Mouse (Mus musculus) lung, embryonic 14.5 days (tissue): Measurements from ENCODE around the gene Klf15. TPM values are rescaled to one million over a fixed set of nuclear protein-coding genes. Genes with fewer than 3 reads are reported as not detected.

Experiments
- ATAC-seq: fragments of 200-750 bp; cut with Nextera tagmentation; 2 replicates; pipeline ENCODE4 v1.8.0; 2017; ENCODE audit warnings: mild to moderate bottlenecking, moderate TSS enrichment, moderate library complexity; ENCODE audit not compliant: insufficient read depth
- DNase-seq: peaks from one replicate; pipeline ENCODE4 v3.0.0-alpha.2; 2015
- H3K27ac ChIP-seq: fragments of 300-500 bp; sonication (generic); 2 replicates; pipeline ENCODE4 v1.5.1; 2014; ENCODE audit warnings: low read depth, mild to moderate bottlenecking, moderate library complexity
- H3K27me3 ChIP-seq: fragments of 300-500 bp; sonication (generic); 2 replicates; pipeline ENCODE4 v1.6.1; 2014; ENCODE audit warnings: low read length, control low read depth; ENCODE audit not compliant: insufficient read depth
- H3K36me3 ChIP-seq: fragments of 300-500 bp; sonication (generic); 2 replicates; pipeline ENCODE4 v1.6.1; 2014; ENCODE audit warnings: control low read depth; ENCODE audit not compliant: insufficient read depth
- H3K4me1 ChIP-seq: fragments of 300-500 bp; sonication (generic); 2 replicates; pipeline ENCODE4 v1.6.1; 2014; ENCODE audit warnings: antibody characterized with exemption, control low read depth; ENCODE audit not compliant: insufficient read depth
- H3K4me2 ChIP-seq: fragments of 300-500 bp; sonication (generic); 2 replicates; pipeline ENCODE4 v1.6.1; 2014; ENCODE audit warnings: mild to moderate bottlenecking
- H3K4me3 ChIP-seq: fragments of 300-500 bp; sonication (generic); 2 replicates; pipeline ENCODE4 v1.5.1; 2014; ENCODE audit warnings: low read depth, low read length
- H3K9ac ChIP-seq: fragments of 300-500 bp; sonication (generic); 2 replicates; pipeline ENCODE4 v1.6.1; 2014
- H3K9me3 ChIP-seq: fragments of 300-500 bp; sonication (generic); 2 replicates; pipeline ENCODE4 v1.6.1; 2016; ENCODE audit warnings: low read depth, low read length, control low read depth
- CTCF ChIP-seq: IDR thresholded peaks from 2 replicates; pipeline ENCODE4 v1.5.1; 2016; ENCODE audit warnings: antibody characterized with exemption, low read depth
- WGBS: fragments of 180-500 bp; shearing (Covaris S2); extraction: QIAGEN DNeasy Blood & Tissue Kit; methylation state at CpG from one replicate; pipeline ENCODE4 v1.1.7; 2014; 5-methylcytosine and 5-hydroxymethylcytosine counted together
- polyA plus RNA-seq: library from polyadenylated mRNA; unstranded; fragments of >200 nt; fragmentation: Nextera tagmentation; extraction: Ambion mirVana; gene quantifications from 2 replicates; pipeline ENCODE4 v1.2.1, GENCODE M21; 2014

Gene Klf15
- polyA plus RNA-seq, 1 experiment from 2014 or later, result 8.1 TPM

DNA sequence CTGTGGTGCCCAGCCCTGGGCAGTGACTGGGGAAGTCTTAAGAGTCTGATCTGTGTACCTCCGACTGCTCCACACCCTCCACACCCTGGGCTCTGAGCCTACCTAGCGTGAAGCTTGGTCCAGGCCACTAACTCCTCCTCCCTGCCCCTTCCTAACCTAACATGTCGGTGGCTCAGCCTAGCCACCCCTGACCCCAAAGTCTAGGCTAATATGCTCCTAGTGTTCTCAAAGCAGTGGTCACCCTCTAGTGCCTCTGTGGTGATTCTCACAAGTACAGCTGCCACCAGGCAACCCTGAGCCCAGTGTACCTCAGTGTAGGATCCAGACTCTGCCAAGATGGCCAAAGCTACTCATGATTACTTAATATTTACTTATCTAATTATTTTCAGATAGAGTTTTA lies 27.7 kb upstream of the Klf15 start:
- Histone ChIP-seq H3K36me3 (no peaks in the 10 kb centered on the region), H3K9me3 (no peaks in the 10 kb centered on the region), H3K4me1 (no peaks in the 10 kb centered on the region), H3K27me3 (no peaks in the 10 kb centered on the region), H3K4me3 (no peak overlapping the region), H3K4me2 (no peak overlapping the region), H3K9ac (no peak overlapping the region), H3K27ac (no peak overlapping the region)
- ATAC-seq (peak; percentile 71), DNase-seq (no peak)
- no peak for TF ChIP-seq CTCF
- 63% methylated on average over 3 of the region's 3 CpGs for WGBS

DNA sequence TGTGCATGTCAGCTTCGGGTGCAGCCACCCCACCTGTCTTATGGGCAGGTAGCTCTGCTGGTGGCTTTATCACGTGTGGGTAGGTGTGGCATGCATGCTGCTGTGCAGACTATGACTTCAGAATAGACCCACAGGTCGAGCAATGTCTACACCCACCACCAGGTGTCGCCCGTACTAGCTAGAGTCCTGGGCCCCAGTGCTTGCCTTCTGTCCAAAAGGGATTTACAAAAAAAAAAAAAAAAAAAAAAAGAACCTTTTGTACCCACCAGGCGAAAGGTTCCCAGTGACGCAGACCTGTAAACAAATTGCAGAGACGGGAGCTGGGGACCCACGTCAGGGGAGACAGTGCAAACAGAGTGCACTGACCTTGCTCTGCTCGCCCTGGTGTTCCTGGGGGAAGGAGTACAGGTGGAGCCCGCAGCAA lies 27.2 kb upstream of the Klf15 start:
- Histone ChIP-seq H3K27ac (no peak overlapping the region), H3K27me3 (no peaks in the 10 kb centered on the region), H3K4me2 (no peak overlapping the region), H3K36me3 (no peaks in the 10 kb centered on the region), H3K4me1 (no peaks in the 10 kb centered on the region), H3K4me3 (no peak overlapping the region), H3K9me3 (no peaks in the 10 kb centered on the region), H3K9ac (no peak overlapping the region)
- TF ChIP-seq CTCF, result peak; percentile 82
- 14% methylated on average over 11 of the region's 11 CpGs for WGBS
- DNase-seq (peak; percentile 90), ATAC-seq (peak; percentile 72; the same call in 1 of the 2 replicates)

DNA sequence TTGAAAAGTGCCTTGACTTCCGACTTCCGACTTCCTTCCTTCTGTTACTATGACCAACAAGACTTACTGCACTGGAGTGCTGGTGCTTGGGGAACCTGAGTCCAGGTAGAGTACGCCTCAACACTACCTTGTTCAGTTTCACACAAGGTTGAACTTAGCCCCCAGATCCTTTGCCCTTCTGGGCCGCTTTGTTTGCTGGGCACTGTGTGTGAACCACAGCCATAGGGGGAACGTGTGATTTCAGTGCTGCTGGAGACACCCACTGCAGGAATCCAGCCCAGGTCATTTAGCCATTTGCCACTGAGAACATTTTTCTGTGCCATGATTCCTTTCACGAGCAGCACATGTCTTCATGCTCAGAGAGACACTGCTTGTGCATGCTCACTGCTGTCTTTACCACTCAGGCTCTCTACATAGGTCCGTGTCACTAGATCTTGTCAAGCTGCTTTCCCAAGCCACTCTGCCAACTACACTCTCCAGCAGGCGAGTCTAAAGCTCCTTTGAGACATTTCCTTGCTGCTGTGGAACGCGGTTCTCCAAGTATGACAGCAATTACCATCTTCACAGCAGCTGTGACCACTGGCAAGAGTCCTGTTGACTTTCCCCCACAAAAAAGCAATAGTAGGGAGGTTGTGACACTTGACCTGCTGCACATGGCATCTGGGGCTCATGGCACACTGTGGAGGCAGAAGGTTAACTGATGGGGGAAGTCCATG lies 26.0 kb upstream of the Klf15 start:
- no peaks in the 10 kb centered on the region for H3K4me1 ChIP-seq
- H3K4me3 ChIP-seq, result no peak overlapping the region
- no peaks in the 10 kb centered on the region for H3K27me3 ChIP-seq
- no peak overlapping the region for H3K4me2 ChIP-seq
- DNase-seq, result peak; percentile 29
- H3K9ac ChIP-seq, result no peak overlapping the region
- no peaks in the 10 kb centered on the region for H3K36me3 ChIP-seq
- WGBS, result 74% methylated on average over 10 of the region's 10 CpGs
- no peaks in the 10 kb centered on the region for H3K9me3 ChIP-seq
- ATAC-seq, result no peak
- no peak overlapping the region for H3K27ac ChIP-seq
- no peak for TF ChIP-seq CTCF

DNA sequence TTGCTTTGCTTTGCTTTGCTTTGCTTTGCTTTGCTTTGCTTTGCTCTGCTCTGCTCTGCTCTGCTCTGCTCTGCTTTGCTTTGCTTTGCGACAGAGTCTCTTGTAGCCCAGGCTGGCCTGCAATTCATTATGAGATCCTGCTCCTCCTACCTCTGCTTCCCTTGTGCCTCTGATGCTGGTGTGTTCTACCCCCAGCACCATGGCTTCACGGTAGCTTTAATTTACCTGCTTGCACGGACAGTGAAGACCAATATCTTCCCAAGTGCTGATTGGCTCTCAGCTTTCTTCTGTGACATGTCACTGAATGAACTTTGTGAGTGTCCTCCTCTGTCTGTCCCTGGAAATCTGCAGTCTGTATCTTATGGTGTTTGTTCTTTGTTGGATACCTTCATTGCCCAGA lies 25.3 kb upstream of the Klf15 start:
- no peak overlapping the region for H3K4me3 ChIP-seq

DNA sequence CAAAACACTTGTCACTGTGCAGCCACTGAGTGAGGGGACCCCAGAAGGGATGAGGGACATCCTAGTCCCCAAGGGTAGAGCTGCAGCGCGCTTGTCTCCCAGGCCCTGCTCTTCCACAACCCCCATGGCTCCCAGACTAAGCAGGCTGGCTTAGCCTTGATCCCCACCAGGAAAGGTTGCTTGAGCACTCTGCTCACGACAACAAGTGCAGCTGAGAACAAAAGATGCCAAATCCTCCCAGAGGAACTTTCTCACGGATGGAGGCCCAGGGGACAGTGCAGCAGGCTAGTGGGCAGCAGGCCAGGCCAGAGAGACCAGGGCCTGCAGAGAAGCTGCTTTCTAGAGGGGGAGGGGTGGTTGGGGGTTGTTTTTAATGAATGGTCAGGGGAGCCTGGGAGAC lies 15.5 kb upstream of the Klf15 start:
- no peak for TF ChIP-seq CTCF
- Histone ChIP-seq H3K4me2 (no peak overlapping the region), H3K9me3 (no peaks in the 10 kb centered on the region), H3K4me3 (no peak overlapping the region), H3K36me3 (no peaks in the 10 kb centered on the region), H3K27ac (no peak overlapping the region), H3K4me1 (no peaks in the 10 kb centered on the region), H3K9ac (no peak overlapping the region), H3K27me3 (no peaks in the 10 kb centered on the region)
- no peak for DNase-seq
- no peak for ATAC-seq
- 52% methylated on average over 4 of the region's 4 CpGs for WGBS

More for the DNA sequence above, 25.3 kb upstream of the Klf15 start:
- WGBS, result 82% methylated on average over 3 of the region's 3 CpGs
- Histone ChIP-seq H3K27ac (no peak overlapping the region), H3K4me1 (no peaks in the 10 kb centered on the region), H3K27me3 (no peaks in the 10 kb centered on the region), H3K4me2 (no peak overlapping the region), H3K9me3 (no peaks in the 10 kb centered on the region), H3K9ac (no peak overlapping the region), H3K36me3 (no peaks in the 10 kb centered on the region)
- no peak for TF ChIP-seq CTCF
- DNase-seq (no peak), ATAC-seq (no peak)

DNA sequence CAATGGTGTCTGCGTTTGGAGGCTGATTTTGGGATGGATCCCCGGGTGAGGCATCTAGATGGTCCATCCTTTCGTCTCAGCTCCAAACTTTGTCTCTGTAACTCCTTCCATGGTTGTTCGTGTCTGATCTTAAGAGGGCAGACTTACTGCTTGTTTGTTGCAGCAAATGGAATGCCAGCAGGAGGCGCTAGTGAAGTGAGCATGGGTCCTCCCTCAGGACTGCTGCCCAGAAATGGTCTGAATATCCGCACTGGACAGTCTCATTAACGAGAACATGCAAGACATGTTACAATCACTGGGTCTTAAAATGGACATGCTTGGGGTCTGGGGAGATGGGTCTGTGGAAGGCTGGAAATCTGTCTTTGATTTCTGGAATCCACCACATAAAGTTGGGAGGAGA lies 12.2 kb upstream of the Klf15 start:
- peak; percentile 93 for DNase-seq
- Histone ChIP-seq H3K9me3 (no peaks in the 10 kb centered on the region), H3K27ac (no peak overlapping the region), H3K4me1 (no peaks in the 10 kb centered on the region), H3K9ac (no peak overlapping the region), H3K36me3 (no peaks in the 10 kb centered on the region), H3K4me3 (no peak overlapping the region), H3K4me2 (no peak overlapping the region), H3K27me3 (no peaks in the 10 kb centered on the region)
- peak; percentile 28; the same call in 1 of the 2 replicates for ATAC-seq
- 24% methylated on average over 7 of the region's 7 CpGs for WGBS
- peak; percentile 92 for TF ChIP-seq CTCF

DNA sequence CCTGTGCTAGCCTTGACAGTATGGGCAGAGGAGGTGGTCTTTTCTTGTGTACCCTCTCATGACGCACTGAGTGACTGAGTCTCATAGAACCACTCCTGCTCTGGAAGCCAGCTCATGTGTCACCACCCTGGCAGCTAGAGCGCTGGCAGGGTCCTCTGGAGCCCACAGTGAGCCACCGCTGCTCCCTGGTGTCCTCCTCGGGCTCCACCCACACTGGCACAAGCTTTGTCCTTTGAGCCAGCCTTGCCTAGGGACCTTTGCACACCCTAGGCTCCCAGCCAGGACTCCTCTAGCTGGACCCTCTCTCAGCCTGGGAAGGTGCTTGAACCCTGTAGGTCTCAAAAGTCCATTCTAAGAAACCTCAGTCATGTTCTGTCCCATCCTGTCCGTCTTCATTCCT lies 11.7 kb upstream of the Klf15 start:
- WGBS, result 57% methylated on average over 5 of the region's 5 CpGs
- no peak overlapping the region for H3K4me2 ChIP-seq
- no peaks in the 10 kb centered on the region for H3K4me1 ChIP-seq
- no peak for DNase-seq
- ATAC-seq, result peak; percentile 23; the same call in 1 of the 2 replicates
- no peaks in the 10 kb centered on the region for H3K9me3 ChIP-seq
- H3K27ac ChIP-seq, result no peak overlapping the region
- no peaks in the 10 kb centered on the region for H3K27me3 ChIP-seq
- H3K36me3 ChIP-seq, result no peaks in the 10 kb centered on the region
- H3K4me3 ChIP-seq, result no peak overlapping the region
- no peak for TF ChIP-seq CTCF
- H3K9ac ChIP-seq, result no peak overlapping the region
